Mouse (Mus musculus) kidney, embryonic 16.5 days (tissue): Measurements from ENCODE around the gene Trhr2. TPM values are rescaled to one million over a fixed set of nuclear protein-coding genes. Genes with fewer than 3 reads are reported as not detected.

ENCODE experiments used
- ATAC-seq: fragments of 200-750 bp; cut with Nextera tagmentation; 2 replicates; pipeline ENCODE4 v1.8.0; 2017; ENCODE audit warnings: moderate TSS enrichment; ENCODE audit not compliant: low FRiP score, low TSS enrichment
- H3K27ac ChIP-seq: fragments of 300-500 bp; sonication (generic); 2 replicates; pipeline ENCODE4 v1.5.1; 2014; ENCODE audit warnings: low read length
- H3K27me3 ChIP-seq: fragments of 300-500 bp; sonication (generic); 2 replicates; pipeline ENCODE4 v1.6.1; 2014; ENCODE audit warnings: low read length, control low read depth, mixed read lengths; ENCODE audit not compliant: insufficient read depth
- H3K36me3 ChIP-seq: fragments of 300-500 bp; sonication (generic); 2 replicates; pipeline ENCODE4 v1.6.1; 2014; ENCODE audit warnings: low read length, control low read depth, mixed read lengths; ENCODE audit not compliant: insufficient read depth
- H3K4me1 ChIP-seq: fragments of 300-500 bp; sonication (generic); 2 replicates; pipeline ENCODE4 v1.6.1; 2014; ENCODE audit warnings: low read length, control low read depth, mixed read lengths; ENCODE audit not compliant: insufficient read depth
- H3K4me2 ChIP-seq: fragments of 300-500 bp; sonication (generic); replicated peaks from 2 replicates; pipeline ENCODE4 v1.6.1; 2014; ENCODE audit warnings: low read depth, low read length
- H3K4me3 ChIP-seq: fragments of 300-500 bp; sonication (generic); 2 replicates; pipeline ENCODE4 v1.5.1; 2014; ENCODE audit warnings: mild to moderate bottlenecking, low read length
- H3K9ac ChIP-seq: fragments of 300-500 bp; sonication (generic); replicated peaks from 2 replicates; pipeline ENCODE4 v1.6.1; 2014; ENCODE audit warnings: low read length
- H3K9me3 ChIP-seq: fragments of 300-500 bp; sonication (generic); 2 replicates; pipeline ENCODE4 v1.6.1; 2016; ENCODE audit warnings: low read length, control low read depth
- WGBS: fragments of 180-500 bp; shearing (Covaris S2); extraction: QIAGEN DNeasy Blood & Tissue Kit; methylation state at CpG from one replicate; pipeline ENCODE4 v1.1.7; 2014; 5-methylcytosine and 5-hydroxymethylcytosine counted together
- polyA plus RNA-seq: library from polyadenylated mRNA; unstranded; fragments of >200 nt; fragmentation: Nextera tagmentation; extraction: Ambion mirVana; gene quantifications from 2 replicates; pipeline ENCODE4 v1.2.1, GENCODE M21; 2015

The Trhr2 gene
- polyA plus RNA-seq, 1 experiment from 2014 or later = not detected

DNA sequence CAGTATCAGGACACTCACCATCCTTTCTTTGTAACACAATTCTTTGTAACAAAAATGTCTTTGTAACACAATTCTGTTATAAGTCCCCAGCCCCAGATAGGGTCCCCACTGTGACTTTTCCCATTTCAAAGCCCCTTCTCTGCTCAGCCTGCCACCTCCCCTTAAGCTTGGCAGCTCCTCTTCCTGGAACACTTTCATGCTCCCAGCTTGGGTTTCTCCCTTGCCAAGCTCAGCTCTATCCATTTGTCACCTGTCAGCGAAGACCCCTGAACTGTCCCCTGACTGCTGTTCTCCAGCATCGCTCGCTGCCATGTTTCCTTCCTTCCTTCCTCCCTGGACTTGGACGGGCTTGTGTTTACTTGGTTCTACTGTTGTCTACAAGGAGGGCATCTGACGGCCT is 2.9 kb downstream of the Trhr2 start:
- ATAC-seq = no peak
- Histone ChIP-seq H3K4me1 (no peaks in the 10 kb centered on the region), H3K27ac (no peak overlapping the region), H3K27me3 (no peaks in the 10 kb centered on the region), H3K36me3 (no peaks in the 10 kb centered on the region), H3K9ac (no peak overlapping the region), H3K4me2 (no peak overlapping the region), H3K4me3 (no peak overlapping the region), H3K9me3 (no peaks in the 10 kb centered on the region)
- WGBS = 80% methylated on average over 5 of the region's 5 CpGs

DNA sequence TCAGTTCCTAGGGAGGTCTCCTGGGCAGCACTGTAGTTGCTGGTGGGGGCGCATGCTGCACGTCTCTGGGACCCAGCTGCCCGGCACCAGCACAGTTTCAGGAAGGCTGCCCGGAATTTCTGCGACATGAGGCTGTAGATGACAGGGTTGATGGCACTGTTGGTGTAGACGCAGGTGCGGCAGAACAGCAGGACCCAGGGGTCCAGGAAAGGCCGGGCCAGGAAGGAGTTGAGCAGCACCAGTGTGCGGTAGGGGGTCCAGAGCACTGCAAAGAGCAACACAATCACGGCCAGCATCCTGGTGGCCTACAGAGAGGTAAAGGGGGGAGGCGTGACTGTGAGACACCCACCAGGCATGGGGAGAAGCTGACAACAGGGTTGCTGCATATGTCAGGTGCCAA is 3.3 kb downstream of the Trhr2 start:
- no peak overlapping the region for H3K4me2 ChIP-seq
- H3K36me3 ChIP-seq = no peaks in the 10 kb centered on the region
- H3K9me3 ChIP-seq = no peaks in the 10 kb centered on the region
- no peaks in the 10 kb centered on the region for H3K4me1 ChIP-seq
- H3K27me3 ChIP-seq = no peaks in the 10 kb centered on the region
- H3K4me3 ChIP-seq = no peak overlapping the region
- H3K27ac ChIP-seq = no peak overlapping the region
- 64% methylated on average over 11 of the region's 11 CpGs for WGBS
- H3K9ac ChIP-seq = no peak overlapping the region
- ATAC-seq = no peak

DNA sequence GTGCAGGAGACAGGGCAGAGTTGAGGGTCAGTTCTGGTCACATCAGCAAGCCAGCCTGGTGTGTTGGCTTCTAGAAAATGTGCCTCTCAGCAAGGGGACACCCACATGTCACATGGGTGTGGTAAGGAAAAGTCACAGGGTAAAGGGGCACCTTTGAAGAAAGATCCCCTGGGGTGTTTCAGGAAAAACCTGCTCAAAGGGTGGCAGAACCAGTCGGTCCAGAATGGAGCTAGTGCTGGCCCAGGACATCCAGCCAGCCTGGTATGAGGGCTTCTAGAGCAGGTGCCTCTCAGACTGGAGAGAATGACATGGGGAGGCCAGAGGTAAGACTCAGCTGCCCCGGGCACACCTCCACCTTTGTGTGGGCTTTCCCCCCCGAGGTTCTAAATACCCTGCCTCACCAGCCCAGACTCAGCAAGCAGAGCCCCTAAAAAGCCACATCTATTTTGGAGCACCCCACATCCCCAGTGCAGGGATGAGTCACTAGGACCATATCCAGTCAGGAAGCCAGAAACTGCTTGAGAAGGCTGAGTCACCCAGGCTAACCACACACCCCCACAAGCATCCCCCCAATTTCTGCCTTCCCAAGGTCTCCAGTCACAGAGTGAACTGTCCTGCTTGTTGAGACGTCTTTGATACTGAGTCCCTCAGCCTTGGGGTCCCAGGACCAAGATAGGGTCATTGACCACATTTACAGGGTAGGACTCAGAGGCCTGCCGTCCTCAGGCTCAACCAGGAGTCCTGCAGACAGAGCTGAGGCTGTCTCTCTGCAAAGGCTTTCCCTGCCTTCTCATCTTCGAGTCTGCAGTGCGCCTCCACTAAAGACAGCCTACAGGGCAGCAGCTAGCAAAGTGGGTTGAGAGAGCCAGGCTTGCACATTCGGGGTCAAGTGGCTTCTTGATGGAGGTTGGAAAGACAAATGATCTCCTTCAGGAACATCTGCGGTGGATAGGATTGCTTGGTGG is 4.6 kb downstream of the Trhr2 start:
- Histone ChIP-seq H3K9me3 (no peaks in the 10 kb centered on the region), H3K27me3 (no peaks in the 10 kb centered on the region; the same call in 1 of the 2 replicates), H3K9ac (no peak overlapping the region), H3K27ac (no peak overlapping the region), H3K4me3 (no peak overlapping the region), H3K4me2 (no peak overlapping the region), H3K4me1 (no peaks in the 10 kb centered on the region), H3K36me3 (no peaks in the 10 kb centered on the region)
- 64% methylated on average over 9 of the region's 9 CpGs for WGBS
- ATAC-seq = 0 out of 2 replicates have a peak, but pooled peaks have one; percentile 21

DNA sequence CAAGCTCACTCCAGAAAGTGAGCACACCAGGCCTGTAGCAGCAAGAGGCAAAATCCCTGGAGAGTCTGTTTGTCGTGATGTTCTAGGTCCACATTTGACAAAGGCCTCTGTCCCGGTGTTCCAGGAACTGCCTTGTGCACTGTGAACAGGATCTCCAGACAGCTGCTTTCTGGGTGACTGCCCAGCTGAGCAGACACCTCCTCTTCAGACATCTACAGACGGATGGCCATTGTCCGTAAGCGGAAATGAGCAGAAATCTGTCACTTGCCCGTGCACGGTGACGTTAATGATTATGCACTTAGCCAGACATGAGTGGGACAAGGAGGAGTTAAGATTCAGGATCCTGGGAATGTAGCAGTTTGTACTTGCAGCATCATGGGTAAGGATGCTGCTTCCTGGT is 6.4 kb downstream of the Trhr2 start:
- 62% methylated on average over 8 of the region's 8 CpGs for WGBS
- H3K9ac ChIP-seq = no peak overlapping the region
- no peaks in the 10 kb centered on the region for H3K36me3 ChIP-seq
- H3K9me3 ChIP-seq = no peaks in the 10 kb centered on the region
- H3K4me1 ChIP-seq = peaks cover 6% of the 10 kb centered on the region; the same call in 1 of the 2 replicates
- no peak overlapping the region for H3K4me3 ChIP-seq
- no peaks in the 10 kb centered on the region; the same call in 1 of the 2 replicates for H3K27me3 ChIP-seq
- no peak overlapping the region for H3K4me2 ChIP-seq
- no peak overlapping the region for H3K27ac ChIP-seq
- no peak for ATAC-seq

DNA sequence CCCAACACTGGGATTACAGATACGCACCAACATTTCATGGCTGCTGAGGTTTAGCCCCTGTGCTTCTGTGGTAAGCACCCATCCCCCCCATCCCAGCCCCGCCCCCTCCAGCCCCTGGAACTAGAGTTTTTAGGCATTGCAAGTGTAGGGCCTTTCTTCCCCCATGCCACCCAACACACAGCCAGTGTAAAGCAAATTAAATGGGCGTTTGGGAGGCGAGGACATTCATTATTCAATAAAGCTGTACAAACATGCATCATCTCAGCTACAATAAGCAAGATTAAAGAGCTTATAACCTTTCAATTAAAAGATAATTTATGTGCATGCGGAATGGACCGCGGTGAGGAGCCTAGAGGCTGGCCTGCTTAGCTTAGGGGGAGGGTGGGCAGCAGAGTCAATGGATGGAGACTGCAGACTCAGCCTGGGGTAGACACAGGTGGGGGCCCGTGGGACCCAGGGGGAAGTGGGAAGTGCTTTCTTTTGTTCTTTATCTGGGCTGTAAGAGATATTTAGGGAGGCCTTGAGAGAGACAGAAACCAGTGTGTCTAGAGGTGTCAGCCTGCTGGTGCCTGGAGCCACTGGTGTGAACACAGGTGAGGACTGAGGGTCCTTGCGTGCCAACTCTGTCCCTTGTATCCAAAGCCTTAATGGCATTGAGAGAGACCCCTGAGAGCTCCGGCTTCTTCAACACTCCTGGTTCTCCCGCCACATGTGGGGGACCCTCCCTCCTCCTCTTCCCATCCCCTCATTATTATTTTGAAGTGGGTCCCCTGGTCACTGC is 10.0 kb downstream of the Trhr2 start:
- Histone ChIP-seq H3K27ac (no peak overlapping the region), H3K9ac (no peak overlapping the region), H3K36me3 (no peaks in the 10 kb centered on the region), H3K9me3 (no peaks in the 10 kb centered on the region), H3K4me1 (peaks cover 6% of the 10 kb centered on the region; the same call in 1 of the 2 replicates), H3K4me3 (no peak overlapping the region), H3K27me3 (no peaks in the 10 kb centered on the region; the same call in 1 of the 2 replicates), H3K4me2 (no peak overlapping the region)
- no peak for ATAC-seq
- WGBS = 49% methylated on average over 11 of the region's 11 CpGs

DNA sequence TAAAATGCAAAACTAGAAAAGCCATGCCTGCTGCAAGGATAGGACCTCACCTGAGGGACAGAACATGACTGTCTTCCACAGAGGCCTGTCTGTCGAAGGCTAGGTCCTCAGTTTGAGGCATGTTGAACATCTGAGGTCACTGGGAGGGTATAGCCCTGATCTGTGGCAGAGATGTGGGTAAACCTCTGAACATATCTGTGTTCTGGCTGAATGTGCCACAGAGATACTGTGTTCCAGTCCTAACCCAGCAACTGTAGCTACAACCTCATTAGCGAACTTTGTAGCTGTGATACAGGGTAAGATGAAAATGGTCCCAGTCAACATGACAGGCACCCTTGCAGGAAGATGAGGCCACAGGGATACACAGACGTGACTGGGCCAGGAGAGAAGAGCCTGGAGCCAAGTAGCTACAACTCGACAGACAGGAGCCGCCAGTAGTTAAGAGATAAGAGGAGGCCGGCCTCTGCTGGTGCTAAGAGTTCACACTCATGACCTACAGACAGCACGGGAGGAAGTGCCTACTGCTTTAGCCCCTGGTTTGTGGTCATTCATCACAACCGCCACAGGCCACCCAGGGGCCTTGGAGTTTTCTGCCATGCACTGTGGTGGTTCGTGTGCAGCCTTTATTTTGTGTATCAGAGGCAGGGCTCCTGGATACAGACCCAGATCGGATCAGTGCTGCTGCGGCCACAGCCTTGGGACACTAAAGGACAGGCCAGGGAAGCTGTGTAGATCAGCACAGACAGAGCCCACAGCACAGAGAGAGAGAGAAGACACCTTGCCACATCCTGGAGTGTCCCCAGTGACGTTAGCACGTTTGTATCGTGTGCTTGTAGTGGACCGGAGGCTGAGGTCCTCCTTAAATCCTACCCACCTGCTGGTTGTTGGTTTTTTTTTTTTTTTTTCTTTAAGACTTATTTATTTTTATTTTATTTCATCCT is 10.9 kb downstream of the Trhr2 start:
- no peak overlapping the region for H3K9ac ChIP-seq
- H3K9me3 ChIP-seq = no peaks in the 10 kb centered on the region
- ATAC-seq = no peak
- H3K4me3 ChIP-seq = no peak overlapping the region
- peaks cover 12% of the 10 kb centered on the region; the same call in 1 of the 2 replicates for H3K4me1 ChIP-seq
- H3K27ac ChIP-seq = no peak overlapping the region
- H3K4me2 ChIP-seq = no peak overlapping the region
- whole genome bisulfite sequencing = 35% methylated on average over 15 of the region's 15 CpGs
- no peaks in the 10 kb centered on the region for H3K36me3 ChIP-seq
- H3K27me3 ChIP-seq = peaks cover 4% of the 10 kb centered on the region

DNA sequence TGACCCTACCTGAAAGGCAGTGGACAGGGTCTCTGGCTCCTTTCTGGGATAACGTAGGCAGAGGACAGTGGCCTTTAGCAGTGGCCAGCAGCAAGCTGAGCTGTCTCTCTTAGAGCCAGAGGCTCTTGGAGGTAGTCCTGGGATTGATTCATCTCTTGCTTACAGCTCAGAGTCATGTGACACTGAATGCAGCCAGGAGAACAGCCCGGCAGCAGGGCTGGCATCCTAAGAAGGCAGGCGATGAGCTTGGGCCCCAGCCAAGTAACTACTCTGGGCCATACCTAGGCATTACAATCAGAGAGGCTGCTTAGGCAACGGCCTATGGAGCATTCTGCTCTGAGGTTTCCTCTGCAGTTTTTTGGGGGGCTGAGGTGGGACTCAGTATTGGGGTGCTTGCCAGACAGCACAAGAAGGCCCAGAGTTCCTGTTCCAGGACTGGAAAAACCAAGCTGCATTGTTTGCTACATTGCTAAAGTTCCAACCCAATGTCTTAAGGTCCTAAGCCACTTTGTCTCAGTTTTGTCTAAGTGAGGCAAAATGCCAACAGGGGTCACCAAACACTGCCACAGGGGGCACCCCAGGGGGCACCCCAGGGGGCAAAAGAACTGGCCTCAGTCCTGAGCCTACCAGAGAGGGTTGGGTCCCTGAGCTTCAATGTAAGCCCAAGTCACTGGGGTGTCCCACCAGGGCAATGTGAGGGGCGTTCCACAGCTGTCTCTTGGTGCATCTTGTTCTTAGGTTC is 12.6 kb downstream of the Trhr2 start:
- H3K27ac ChIP-seq = no peak overlapping the region
- no peak overlapping the region for H3K9ac ChIP-seq
- no peak overlapping the region for H3K4me3 ChIP-seq
- no peak for ATAC-seq
- peaks cover 4% of the 10 kb centered on the region for H3K27me3 ChIP-seq
- H3K4me2 ChIP-seq = no peak overlapping the region
- peaks cover 28% of the 10 kb centered on the region for H3K4me1 ChIP-seq
- H3K36me3 ChIP-seq = no peaks in the 10 kb centered on the region
- 75% methylated on average over 5 of the region's 5 CpGs for WGBS
- no peaks in the 10 kb centered on the region for H3K9me3 ChIP-seq

DNA sequence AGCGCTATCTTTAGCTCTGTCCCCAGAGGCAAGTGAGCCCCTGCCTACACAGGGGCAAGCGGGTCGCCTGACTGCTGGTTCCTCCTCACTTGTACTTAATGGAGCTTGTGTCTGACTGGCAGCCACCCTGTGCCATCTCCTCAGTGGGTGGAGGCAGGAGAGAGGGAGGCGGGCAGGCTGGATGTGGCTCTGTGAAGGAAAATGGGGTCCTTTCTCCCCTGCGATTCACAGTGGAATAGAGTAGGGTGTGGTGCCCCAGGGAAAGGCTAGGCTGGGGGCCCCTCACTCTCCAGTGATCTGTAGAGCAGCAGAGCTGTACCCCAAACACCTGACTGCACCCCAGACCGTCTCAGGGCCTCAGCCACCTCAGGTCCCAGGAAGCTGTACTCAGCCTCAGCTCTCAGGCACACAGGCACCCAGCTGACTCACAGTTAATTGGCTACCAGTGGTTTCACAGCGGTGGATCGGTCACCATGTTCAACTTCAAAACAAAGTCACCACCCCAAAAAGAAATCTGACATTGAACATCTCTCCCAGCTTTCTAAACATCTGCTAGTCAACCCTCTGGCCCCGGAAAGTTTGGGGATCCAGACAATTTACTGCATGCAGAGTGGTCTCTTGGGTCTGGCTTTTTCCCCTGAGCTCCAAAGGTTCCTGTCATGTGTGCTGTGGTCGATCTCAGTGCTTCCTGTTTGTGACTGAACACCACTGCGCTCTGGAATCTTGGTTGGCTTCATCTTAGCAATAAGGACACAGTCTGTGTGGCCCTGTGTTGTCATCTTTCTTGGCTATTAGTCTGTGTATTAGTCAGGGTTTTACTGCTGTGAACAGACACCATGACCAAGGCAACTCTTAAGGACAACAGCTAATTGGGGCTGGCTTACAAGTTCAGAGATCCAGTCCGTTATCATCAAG is 15.1 kb downstream of the Trhr2 start:
- ATAC-seq = no peak
- H3K4me1 ChIP-seq = peaks cover 38% of the 10 kb centered on the region
- no peak overlapping the region for H3K4me2 ChIP-seq
- no peaks in the 10 kb centered on the region for H3K36me3 ChIP-seq
- H3K9ac ChIP-seq = no peak overlapping the region
- no peaks in the 10 kb centered on the region for H3K9me3 ChIP-seq
- H3K27me3 ChIP-seq = peaks cover 7% of the 10 kb centered on the region; the same call in 1 of the 2 replicates
- 60% methylated on average over 12 of the region's 12 CpGs for WGBS
- no peak overlapping the region for H3K27ac ChIP-seq
- H3K4me3 ChIP-seq = no peak overlapping the region
